Mouse (Mus musculus): ENCODE data around the gene Hnrnph2. TPM values are rescaled to one million over a fixed set of nuclear protein-coding genes. Genes with fewer than 3 reads are reported as not detected.

The Hnrnph2 gene
- polyA plus RNA-seq, 1 experiment from 2014 or later, result 159 TPM

DNA sequence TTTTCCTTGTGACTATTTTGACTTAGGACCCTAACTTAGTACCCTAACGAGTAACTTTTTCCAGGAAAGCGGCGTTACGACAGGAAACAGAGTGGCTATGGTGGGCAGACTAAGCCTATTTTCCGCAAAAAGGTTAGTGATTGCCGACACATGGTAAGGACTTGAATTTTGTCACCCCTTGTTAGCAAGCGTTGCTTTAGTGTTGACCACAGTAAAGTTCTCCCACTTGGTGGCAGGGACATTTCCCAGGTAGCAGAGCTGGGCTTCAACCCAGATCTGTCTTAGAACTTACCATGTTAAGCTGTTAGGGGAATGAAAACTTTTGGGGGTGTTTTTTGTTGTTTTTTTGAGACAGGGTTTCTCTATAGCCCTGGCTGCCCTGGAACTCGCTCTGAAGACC, 14.5 kb upstream of the Hnrnph2 start:
- 29% methylated on average over 8 of the region's 8 CpGs for WGBS
- H3K27ac ChIP-seq, result no peak overlapping the region
- peaks cover 22% of the 10 kb centered on the region for H3K36me3 ChIP-seq
- peaks cover 8% of the 10 kb centered on the region; the same call in 1 of the 2 replicates for H3K27me3 ChIP-seq
- H3K4me2 ChIP-seq, result peak overlapping the region; percentile 60
- H3K9ac ChIP-seq, result peak overlapping the region; percentile 62
- H3K4me1 ChIP-seq, result no peaks in the 10 kb centered on the region
- H3K4me3 ChIP-seq (replicated peaks), result peak overlapping the region; percentile 54
- no peaks in the 10 kb centered on the region for H3K9me3 ChIP-seq (replicated peaks)
- ATAC-seq (replicated peaks; ENCODE audit: low FRiP score), result no peak

DNA sequence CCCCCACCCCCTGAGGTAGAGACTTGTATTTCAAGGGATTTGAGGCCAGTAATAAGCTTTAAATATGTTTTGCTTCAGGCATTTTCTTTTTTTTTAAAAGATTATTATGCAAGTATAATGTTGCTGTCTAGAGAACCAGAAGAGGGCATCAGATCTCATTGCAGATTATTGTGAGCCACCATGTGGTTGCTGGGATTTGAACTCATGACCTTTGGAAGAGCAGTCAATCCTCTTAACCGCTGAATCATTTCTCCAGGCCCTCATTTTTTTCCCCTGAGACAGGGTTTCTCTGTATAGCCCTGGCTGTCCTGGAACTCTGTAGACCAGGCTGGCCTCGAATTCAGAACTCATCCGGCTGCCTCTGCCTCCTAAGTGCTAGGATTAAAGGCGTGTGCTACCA, 12.7 kb upstream of the Hnrnph2 start:
- no peak for ATAC-seq (replicated peaks; ENCODE audit: low FRiP score)
- peaks cover 8% of the 10 kb centered on the region; the same call in 1 of the 2 replicates for H3K27me3 ChIP-seq
- no peaks in the 10 kb centered on the region for H3K9me3 ChIP-seq (replicated peaks)
- no peak overlapping the region for H3K27ac ChIP-seq
- H3K9ac ChIP-seq, result no peak overlapping the region
- no peak overlapping the region for H3K4me2 ChIP-seq
- H3K4me3 ChIP-seq (replicated peaks), result no peak overlapping the region
- 90% methylated on average over 4 of the region's 4 CpGs for WGBS
- H3K4me1 ChIP-seq, result no peaks in the 10 kb centered on the region
- H3K36me3 ChIP-seq, result peaks cover 22% of the 10 kb centered on the region

DNA sequence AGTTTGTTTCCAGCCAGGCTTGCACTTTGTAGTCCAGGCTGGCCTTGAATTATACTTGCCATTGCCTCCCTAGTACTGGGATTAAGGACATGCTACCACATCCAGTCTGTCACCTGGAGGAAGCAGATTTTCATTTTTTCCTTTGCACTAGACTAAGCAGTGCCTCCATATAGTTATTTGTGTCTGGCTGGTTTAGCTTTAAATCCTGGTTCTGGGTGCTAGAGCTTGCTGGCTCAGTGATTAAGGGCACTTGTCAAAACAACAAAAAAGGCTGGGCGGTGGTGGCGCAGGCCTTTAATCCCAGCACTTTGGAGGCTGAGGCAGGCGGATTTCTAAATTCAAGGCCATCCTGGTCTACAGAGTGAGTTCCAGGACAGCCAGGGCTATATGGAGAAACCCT, 12.0 kb upstream of the Hnrnph2 start:
- Histone ChIP-seq H3K27ac (no peak overlapping the region), H3K4me2 (no peak overlapping the region), H3K27me3 (peaks cover 5% of the 10 kb centered on the region; the same call in 1 of the 2 replicates), H3K9me3 (replicated peaks) (no peaks in the 10 kb centered on the region), H3K4me1 (no peaks in the 10 kb centered on the region), H3K36me3 (peaks cover 22% of the 10 kb centered on the region), H3K4me3 (replicated peaks) (no peak overlapping the region), H3K9ac (no peak overlapping the region)
- WGBS, result 87% methylated on average over 3 of the region's 3 CpGs
- no peak for ATAC-seq (replicated peaks; ENCODE audit: low FRiP score)

DNA sequence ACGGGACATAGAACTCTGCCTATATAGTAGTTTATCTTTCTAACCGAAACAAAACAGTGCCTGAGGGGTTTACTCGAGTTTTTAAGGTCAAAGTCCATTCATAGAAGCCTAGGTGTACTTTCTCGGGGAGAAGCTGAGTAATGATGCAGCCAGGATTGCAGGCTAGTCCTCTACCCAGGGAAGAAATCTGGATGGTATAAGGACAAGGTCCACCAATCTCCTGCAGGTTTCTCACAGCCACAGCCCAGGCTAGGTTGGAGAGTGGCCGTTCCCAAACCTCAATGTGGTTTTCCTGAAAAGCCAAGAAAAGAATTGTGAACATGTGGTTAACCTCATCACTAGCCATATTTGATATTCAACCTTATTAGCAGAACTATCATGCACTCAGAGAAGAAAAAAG, 11.1 kb upstream of the Hnrnph2 start:
- no peak overlapping the region for H3K4me2 ChIP-seq
- no peaks in the 10 kb centered on the region for H3K4me1 ChIP-seq
- no peak overlapping the region for H3K9ac ChIP-seq
- 60% methylated on average over 5 of the region's 5 CpGs for WGBS
- no peak overlapping the region for H3K4me3 ChIP-seq (replicated peaks)
- peaks cover 22% of the 10 kb centered on the region for H3K36me3 ChIP-seq
- H3K27ac ChIP-seq, result no peak overlapping the region
- H3K27me3 ChIP-seq, result no peaks in the 10 kb centered on the region; the same call in 1 of the 2 replicates
- no peak for ATAC-seq (replicated peaks; ENCODE audit: low FRiP score)
- H3K9me3 ChIP-seq (replicated peaks), result no peaks in the 10 kb centered on the region

DNA sequence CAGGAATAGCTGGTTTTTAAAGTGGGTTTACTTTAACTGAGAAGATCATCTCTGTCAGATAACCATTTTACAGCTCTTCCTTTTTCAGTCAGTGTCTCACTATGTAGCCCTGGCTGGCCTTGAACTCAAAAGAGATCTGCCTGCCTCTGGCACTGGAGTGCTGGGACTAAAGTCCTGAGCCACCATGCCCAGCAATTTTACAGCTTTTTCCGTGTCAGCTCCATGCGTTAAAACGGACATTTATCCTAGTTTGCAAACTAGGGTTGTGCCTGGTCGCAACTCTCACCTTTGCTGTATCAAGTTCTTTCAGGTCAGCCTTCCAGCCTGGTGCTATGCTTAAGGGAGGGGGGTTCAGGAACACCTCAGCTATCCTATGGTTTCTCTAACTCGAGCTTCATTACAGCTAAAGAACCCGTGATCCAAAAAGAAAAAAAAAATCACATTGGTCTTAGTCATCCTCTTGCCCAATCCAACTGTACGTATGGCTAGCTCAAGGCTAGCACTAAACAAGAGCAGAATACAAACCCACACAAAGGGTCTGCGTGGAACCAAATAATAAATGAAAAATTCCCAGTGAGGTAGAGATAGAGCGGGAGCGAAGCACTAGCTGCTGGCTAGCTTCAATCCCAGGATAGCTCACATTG, 935 bp upstream of the Hnrnph2 start:
- H3K36me3 ChIP-seq, result no peaks in the 10 kb centered on the region
- peak overlapping the region; percentile 58 for H3K4me3 ChIP-seq (replicated peaks)
- H3K4me1 ChIP-seq, result peaks cover 6% of the 10 kb centered on the region; the same call in 1 of the 2 replicates
- no peak for ATAC-seq (replicated peaks; ENCODE audit: low FRiP score)
- no peaks in the 10 kb centered on the region for H3K9me3 ChIP-seq (replicated peaks)
- peak overlapping the region; percentile 76 for H3K27ac ChIP-seq
- peak overlapping the region; percentile 44 for H3K9ac ChIP-seq
- H3K27me3 ChIP-seq, result peaks cover 9% of the 10 kb centered on the region; the same call in 1 of the 2 replicates
- H3K4me2 ChIP-seq, result peak overlapping the region; percentile 63
- WGBS, result 23% methylated on average over 10 of the region's 10 CpGs

DNA sequence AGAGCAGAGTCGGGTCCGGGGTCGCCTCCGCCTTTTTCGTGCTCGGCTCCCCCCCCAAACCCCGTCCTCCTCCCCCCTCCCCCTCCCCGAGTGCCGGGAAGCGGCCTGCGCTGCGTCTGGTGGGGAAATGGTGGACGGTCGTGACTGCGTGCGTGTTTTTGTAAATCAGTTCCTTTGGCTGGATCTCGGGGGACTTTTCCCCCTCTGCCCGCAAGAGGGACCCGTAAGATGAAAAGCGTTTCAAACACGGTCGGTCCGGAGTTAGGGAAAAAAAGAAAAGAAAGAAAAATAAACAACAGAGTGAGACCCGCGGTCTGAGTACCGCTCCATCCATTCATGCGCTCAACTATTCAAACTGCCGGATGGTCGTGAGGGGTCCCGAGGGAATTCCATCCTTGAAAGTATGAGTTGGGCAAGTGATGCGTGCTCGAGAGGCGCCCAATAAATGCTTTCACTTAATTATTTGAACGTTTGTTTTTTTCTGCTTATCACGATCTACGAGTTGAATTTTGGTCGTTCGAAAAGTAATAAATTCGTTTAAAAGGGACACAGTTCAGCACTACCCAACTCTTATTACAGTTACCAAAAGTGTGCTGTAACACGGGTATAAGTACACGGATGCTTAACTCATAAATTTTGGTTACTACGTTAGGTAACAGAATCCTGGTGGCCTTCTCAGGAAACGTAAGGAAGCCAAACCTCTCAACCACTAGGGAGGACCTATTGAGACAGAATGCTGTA, 571 bp downstream of the Hnrnph2 start:
- Histone ChIP-seq H3K27ac (peak overlapping the region; percentile 93), H3K9ac (peak overlapping the region; percentile 53), H3K4me3 (replicated peaks) (peak overlapping the region; percentile 58), H3K36me3 (no peaks in the 10 kb centered on the region), H3K4me2 (peak overlapping the region; percentile 55), H3K9me3 (replicated peaks) (no peaks in the 10 kb centered on the region), H3K4me1 (peaks cover 6% of the 10 kb centered on the region; the same call in 1 of the 2 replicates), H3K27me3 (0 out of 2 replicates have a peak, but pooled peaks cover 1% of the 10 kb centered on the region)
- 19% methylated on average over 43 of the region's 43 CpGs for WGBS
- peak; percentile 82 for ATAC-seq (replicated peaks; ENCODE audit: low FRiP score)

DNA sequence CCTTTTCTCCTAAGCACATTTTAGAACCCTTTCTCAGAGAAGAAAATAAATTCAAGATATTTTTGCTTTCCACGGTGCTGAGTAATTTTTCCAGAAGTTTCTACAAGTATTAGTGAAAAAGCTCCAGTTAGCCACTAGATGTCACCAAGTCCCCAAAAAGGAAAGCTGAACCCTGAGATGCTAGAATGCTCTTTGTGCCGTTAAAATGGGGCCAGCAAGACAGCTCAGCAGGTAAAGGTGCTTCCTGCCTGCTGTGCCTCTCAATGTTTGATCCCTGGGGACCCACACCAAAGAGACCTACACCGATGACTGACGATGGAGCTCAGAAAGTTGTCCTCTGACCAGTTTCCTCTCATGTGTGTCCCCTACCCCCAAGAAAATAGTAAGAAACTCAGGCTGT, 8.5 kb downstream of the Hnrnph2 start:
- WGBS, result 39% methylated on average over 4 of the region's 4 CpGs
- 0 out of 2 replicates have a peak, but pooled peaks cover 5% of the 10 kb centered on the region for H3K36me3 ChIP-seq
- no peak overlapping the region for H3K27ac ChIP-seq
- no peaks in the 10 kb centered on the region for H3K4me1 ChIP-seq
- no peak overlapping the region for H3K4me2 ChIP-seq
- H3K4me3 ChIP-seq (replicated peaks), result no peak overlapping the region
- H3K9me3 ChIP-seq (replicated peaks), result no peaks in the 10 kb centered on the region
- ATAC-seq (replicated peaks; ENCODE audit: low FRiP score), result no peak
- H3K27me3 ChIP-seq, result no peaks in the 10 kb centered on the region
- H3K9ac ChIP-seq, result no peak overlapping the region

DNA sequence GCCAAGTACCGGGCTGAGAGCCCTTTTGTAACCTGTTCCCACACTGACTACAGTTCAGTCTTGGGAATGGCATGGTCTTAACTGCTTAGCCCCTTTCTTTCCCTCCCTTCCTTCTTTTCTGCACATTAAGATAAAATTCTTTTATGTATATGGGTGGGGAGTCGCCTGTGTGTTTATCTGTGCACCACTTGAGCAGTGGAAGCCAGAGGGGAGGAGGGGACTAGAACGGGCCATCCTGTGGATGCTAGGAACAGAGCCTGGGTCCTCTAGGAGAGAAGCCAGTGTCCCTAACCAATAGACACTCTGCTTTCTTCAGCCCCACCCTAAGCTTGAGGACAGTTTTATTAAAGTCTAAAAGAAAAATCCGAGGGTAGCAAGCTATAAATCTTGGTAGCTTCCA, 10.0 kb downstream of the Hnrnph2 start:
- H3K27me3 ChIP-seq, result no peaks in the 10 kb centered on the region
- no peak overlapping the region for H3K4me3 ChIP-seq (replicated peaks)
- no peak overlapping the region for H3K27ac ChIP-seq
- no peak overlapping the region for H3K9ac ChIP-seq
- H3K4me1 ChIP-seq, result no peaks in the 10 kb centered on the region
- no peak overlapping the region for H3K4me2 ChIP-seq
- 64% methylated on average over 4 of the region's 4 CpGs for WGBS
- ATAC-seq (replicated peaks; ENCODE audit: low FRiP score), result no peak; the same call in 1 of the 2 replicates
- no peaks in the 10 kb centered on the region for H3K9me3 ChIP-seq (replicated peaks)
- 0 out of 2 replicates have a peak, but pooled peaks cover 5% of the 10 kb centered on the region for H3K36me3 ChIP-seq

DNA sequence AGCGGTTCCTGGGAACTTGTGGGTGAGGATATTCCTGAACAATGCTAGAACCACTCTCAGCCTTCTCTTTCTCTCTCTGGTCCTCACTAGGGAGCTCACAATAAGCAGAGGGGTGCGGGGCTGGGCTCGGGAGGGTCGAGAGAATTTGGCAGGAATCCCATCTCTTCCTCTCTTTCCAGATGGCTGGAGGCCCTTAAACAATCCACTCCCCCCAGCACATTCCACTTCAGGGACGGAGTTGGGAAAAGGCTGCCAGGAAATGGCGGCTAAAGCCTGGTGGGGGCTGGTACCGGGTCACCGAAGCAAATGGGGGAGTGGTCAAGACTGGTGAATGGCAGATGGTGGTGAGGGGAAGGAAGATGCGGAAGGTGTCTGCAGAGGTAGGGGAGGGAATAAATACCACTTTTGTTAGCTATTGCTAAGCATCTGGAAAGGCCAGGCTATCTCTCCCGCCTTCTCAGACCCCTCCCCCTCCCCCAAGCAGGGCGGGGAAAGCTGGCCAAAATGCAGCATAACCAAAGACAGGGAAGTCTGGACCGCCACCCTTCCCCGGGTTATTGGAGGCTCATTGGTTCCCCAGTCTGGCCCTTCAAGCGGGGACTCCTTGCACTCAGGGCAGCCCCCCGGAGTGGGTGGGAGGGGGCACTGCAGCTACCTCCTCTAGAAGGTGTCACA, 11.4 kb downstream of the Hnrnph2 start:
- no peaks in the 10 kb centered on the region for H3K4me1 ChIP-seq
- H3K27ac ChIP-seq, result peak overlapping the region; percentile 94
- H3K4me2 ChIP-seq, result peak overlapping the region; percentile 54
- 14% methylated on average over 14 of the region's 15 CpGs for WGBS
- H3K4me3 ChIP-seq (replicated peaks), result peak overlapping the region; percentile 33
- peaks cover 5% of the 10 kb centered on the region; the same call in 1 of the 2 replicates for H3K27me3 ChIP-seq
- no peak overlapping the region for H3K9ac ChIP-seq
- ATAC-seq (replicated peaks; ENCODE audit: low FRiP score), result peak; percentile 91
- H3K9me3 ChIP-seq (replicated peaks), result no peaks in the 10 kb centered on the region
- H3K36me3 ChIP-seq, result 0 out of 2 replicates have a peak, but pooled peaks cover 1% of the 10 kb centered on the region

DNA sequence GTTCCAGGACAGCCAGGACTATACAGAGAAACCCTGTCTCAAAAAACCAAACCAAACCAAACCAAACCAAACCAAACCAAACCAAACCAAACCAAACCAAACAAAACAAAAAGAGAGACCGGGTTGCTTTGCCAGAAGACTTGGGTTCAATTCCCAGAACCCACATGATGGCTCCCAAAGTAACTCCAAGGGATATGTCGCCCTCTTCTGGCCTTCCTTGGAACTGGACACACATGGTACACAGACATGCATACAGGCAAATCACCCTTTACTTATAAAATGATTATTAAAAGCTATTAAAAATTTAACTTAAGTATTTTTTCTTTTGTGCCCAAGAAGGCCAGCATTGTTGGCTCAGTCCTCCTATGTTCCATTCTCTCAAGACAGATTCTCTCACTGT, 13.3 kb downstream of the Hnrnph2 start:
- ATAC-seq (replicated peaks; ENCODE audit: low FRiP score), result no peak
- WGBS, result 65% methylated on average over 2 of the region's 2 CpGs
- no peak overlapping the region for H3K4me3 ChIP-seq (replicated peaks)
- H3K4me1 ChIP-seq, result no peaks in the 10 kb centered on the region
- H3K9me3 ChIP-seq (replicated peaks), result no peaks in the 10 kb centered on the region
- H3K4me2 ChIP-seq, result no peak overlapping the region
- peaks cover 12% of the 10 kb centered on the region; the same call in 1 of the 2 replicates for H3K27me3 ChIP-seq
- no peak overlapping the region for H3K27ac ChIP-seq
- H3K9ac ChIP-seq, result no peak overlapping the region
- H3K36me3 ChIP-seq, result no peaks in the 10 kb centered on the region

DNA sequence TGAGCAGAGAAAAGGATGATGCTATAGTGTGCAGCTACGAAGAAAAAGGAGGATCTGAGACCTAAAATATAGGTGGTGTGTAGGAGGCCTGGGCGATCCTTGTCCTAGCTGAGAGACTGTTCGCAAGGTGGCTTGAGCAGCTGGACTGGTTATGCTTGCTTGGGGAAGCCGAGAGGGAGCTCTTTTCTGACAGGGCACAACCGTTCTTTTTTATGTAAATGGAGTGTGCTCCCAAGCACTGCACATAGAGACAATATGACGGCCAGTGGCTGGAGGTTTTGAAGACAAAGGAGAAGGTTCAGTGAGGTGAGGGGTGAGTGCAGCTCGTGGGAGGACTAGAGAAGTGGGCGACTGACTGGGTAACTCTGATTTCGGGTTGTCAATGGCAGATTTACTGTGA, 18.7 kb downstream of the Hnrnph2 start:
- H3K4me2 ChIP-seq, result no peak overlapping the region
- no peak for ATAC-seq (replicated peaks; ENCODE audit: low FRiP score)
- 43% methylated on average over 9 of the region's 9 CpGs for WGBS

More for the DNA sequence above, 18.7 kb downstream of the Hnrnph2 start:
- Histone ChIP-seq H3K4me3 (replicated peaks) (no peak overlapping the region), H3K9me3 (replicated peaks) (no peaks in the 10 kb centered on the region), H3K27ac (no peak overlapping the region), H3K4me1 (no peaks in the 10 kb centered on the region), H3K9ac (no peak overlapping the region), H3K27me3 (peaks cover 30% of the 10 kb centered on the region), H3K36me3 (no peaks in the 10 kb centered on the region)
